Mouse (Mus musculus) embryonic fibroblast, embryonic 13.5 days (primary cell): Measurements from ENCODE around the gene Vapb. TPM values are rescaled to one million over a fixed set of nuclear protein-coding genes. Genes with fewer than 3 reads are reported as not detected.
"Not testable (repeated sequence)": the region's sequence is repeated elsewhere in the genome, so short reads cannot be mapped to it uniquely, and the experiment has no call there.

Source experiments
- H3K27ac ChIP-seq: 2 replicates; pipeline ENCODE4 v1.5.1; 2012; ENCODE audit warnings: low read length, control low read depth, inconsistent platforms; ENCODE audit not compliant: insufficient read depth
- H3K4me1 ChIP-seq: 2 replicates; pipeline ENCODE4 v1.6.1; 2011; ENCODE audit warnings: low read length; ENCODE audit not compliant: control insufficient read depth, insufficient read depth
- H3K4me3 ChIP-seq: 2 replicates; pipeline ENCODE4 v1.5.1; 2011; ENCODE audit warnings: mild to moderate bottlenecking, control low read depth, low read length; ENCODE audit not compliant: insufficient read depth
- CTCF ChIP-seq: IDR thresholded peaks from 2 replicates; pipeline ENCODE4 v1.5.1; 2011; ENCODE audit warnings: mild to moderate bottlenecking, control low read depth, low read length, moderate library complexity, borderline replicate concordance; ENCODE audit not compliant: insufficient read depth
- POLR2A ChIP-seq: IDR thresholded peaks from 2 replicates; pipeline ENCODE4 v1.6.1; 2011; ENCODE audit warnings: low read depth, mild to moderate bottlenecking, control low read depth, low read length, moderate library complexity
- polyA plus RNA-seq: library from polyadenylated mRNA; stranded (reverse); fragments of >200 nt; gene quantifications from 2 replicates; pipeline ENCODE4 v1.2.4, GENCODE M21; 2011; ENCODE audit warnings: low read depth; ENCODE audit not compliant: missing spikeins, insufficient read length

Gene Vapb
- polyA plus RNA-seq, 1 experiment: 85.8 TPM

DNA sequence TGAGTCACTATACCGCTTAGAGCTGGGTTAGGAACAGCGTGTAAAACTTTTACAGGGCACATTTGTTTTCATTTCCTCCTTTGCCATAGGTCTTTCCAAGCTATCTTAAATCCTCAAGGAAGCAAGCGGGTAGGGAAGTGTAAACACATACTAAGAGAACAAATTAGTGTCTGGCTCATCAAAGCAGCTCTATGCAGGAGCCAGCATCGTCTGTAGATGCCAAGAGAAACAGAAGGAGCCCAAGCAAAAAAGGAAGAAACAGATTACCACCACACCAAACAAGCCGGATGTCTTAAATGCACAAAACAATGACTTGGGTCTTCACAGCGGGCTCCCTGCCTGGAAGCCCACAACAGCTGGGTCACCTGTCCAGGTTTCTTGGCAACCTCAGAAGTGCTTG is 27.1 kb upstream of the Vapb start:
- Histone ChIP-seq H3K27ac (no peak overlapping the region), H3K4me3 (no peak overlapping the region), H3K4me1 (peaks cover 3% of the 10 kb centered on the region; the same call in 1 of the 2 replicates)
- TF ChIP-seq CTCF: no peak
- no peak for TF ChIP-seq POLR2A

DNA sequence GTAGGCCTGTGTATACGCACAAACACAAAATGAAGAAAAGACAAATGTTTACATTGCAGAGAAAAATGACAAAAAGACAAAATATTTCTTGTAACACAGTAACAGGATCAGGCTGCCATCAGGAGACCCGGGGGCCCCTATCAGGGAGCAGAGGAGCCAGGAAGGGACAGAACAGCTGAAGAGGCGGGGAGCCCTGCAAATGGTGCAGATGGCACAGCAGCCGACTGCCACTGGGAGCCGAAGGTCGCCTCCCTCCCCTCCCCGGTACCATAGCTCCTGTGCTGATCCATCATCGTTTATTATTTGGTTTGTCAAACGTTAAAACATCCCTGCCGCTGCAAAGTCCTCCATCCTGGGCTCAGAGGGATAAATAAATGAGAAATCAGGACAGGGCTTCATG is 24.7 kb upstream of the Vapb start:
- no peaks in the 10 kb centered on the region; the same call in 1 of the 2 replicates for H3K4me1 ChIP-seq
- no peak for TF ChIP-seq POLR2A
- no peak for TF ChIP-seq CTCF
- H3K4me3 ChIP-seq: no peak overlapping the region
- no peak overlapping the region for H3K27ac ChIP-seq

DNA sequence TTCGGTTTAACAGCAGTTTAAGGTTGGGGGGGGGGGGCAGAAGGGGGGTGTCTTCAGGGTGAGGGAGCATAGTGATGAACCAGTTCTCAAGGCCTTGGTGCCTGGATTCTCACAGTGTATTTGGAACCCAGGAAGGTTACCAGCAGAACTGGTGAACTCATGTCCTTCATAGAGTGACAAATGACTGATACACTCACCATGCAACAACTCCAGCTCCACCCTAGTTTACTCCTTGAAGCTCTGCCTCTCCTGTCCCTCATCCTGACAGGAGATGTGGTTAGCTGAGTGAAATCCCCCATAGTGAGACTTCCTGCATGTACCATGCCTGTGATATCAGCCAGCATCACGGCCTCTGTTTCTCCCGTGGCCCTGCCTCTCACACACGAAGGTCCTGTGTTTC is 24.1 kb upstream of the Vapb start:
- no peak overlapping the region for H3K4me3 ChIP-seq
- no peaks in the 10 kb centered on the region; the same call in 1 of the 2 replicates for H3K4me1 ChIP-seq
- no peak overlapping the region for H3K27ac ChIP-seq
- TF ChIP-seq CTCF: no peak
- no peak for TF ChIP-seq POLR2A

DNA sequence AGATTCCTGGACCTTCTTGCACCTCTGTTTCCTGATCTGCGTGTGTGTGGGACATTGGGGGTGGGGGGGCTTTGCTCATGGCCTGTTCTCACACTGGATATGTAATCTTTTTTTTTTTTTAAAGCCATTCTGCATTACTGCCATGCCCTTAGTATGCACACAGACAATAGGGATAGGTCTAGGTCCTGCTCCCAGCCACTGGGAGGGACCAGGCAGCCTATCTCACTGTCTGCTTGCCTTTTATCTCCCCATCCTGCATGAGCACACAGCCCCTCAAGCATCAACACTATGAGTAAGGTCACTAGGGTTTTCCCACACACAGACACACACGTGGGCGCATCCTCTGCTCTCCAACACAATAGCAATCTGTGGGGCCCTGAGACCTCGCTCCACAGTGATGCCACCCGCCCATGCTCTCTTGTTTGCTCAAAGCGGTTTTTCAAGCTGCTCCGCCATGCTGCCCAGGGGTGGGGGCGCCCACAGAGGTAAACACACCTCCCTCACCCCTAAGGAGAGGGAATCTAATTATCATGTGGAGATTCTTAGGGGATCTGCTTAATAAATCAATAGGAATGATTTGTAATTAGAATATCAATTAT is 22.6 kb upstream of the Vapb start:
- no peaks in the 10 kb centered on the region; the same call in 1 of the 2 replicates for H3K4me1 ChIP-seq
- TF ChIP-seq CTCF: no peak
- TF ChIP-seq POLR2A: no peak
- H3K27ac ChIP-seq: no peak overlapping the region
- H3K4me3 ChIP-seq: no peak overlapping the region

GRCm38 (mm10) chr2:173716966-173717365 is 20.3 kb upstream of the Vapb start:
- Histone ChIP-seq H3K4me1 (no peaks in the 10 kb centered on the region; the same call in 1 of the 2 replicates), H3K27ac (no peak overlapping the region), H3K4me3 (no peak overlapping the region)
- TF ChIP-seq CTCF (no peak), POLR2A (no peak)

- H3K4me3 ChIP-seq, H3K4me1 ChIP-seq, H3K27ac ChIP-seq: not testable (repeated sequence)
These were observed 18.2 kb upstream of the Vapb start, which contains the start of gene 1700010B08Rik for GRCm38 (mm10) chr2:173719115-173719514. 1700010B08Rik (plus strand) TSS chr2:173719415.

DNA sequence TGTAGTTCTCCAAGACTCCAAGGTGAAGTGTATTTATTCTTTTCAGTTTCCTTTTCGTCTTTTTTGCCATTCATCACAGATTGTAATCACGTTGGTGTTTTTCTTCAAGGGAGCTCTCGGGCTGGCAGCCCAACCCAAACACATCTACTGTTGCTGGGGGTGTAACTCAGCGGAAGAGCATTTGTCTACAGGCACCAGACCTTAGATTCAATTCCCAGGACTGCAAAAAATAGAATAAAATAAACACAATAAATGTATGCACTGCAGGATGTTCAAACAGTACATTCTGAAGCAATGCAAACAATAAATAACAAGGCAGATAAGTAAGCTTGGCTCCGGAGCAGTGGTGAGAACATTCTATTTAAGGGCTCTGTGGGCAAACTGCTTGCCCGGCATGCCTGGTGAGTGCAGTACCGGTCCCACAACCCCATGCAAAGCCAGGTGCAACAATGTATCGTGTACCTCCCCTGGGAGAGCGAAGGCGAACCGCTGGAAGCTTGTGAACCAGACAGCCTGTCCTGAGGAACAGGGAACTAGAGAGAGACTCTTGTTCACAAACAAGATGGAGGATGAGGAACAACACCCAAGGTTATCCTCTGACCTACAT is 15.0 kb upstream of the Vapb start:
- Histone ChIP-seq H3K4me1 (no peaks in the 10 kb centered on the region), H3K27ac (no peak overlapping the region), H3K4me3 (no peak overlapping the region)
- TF ChIP-seq CTCF: no peak
- TF ChIP-seq POLR2A: no peak

GRCm38 (mm10) chr2:173724382-173724781 is 12.9 kb upstream of the Vapb start:
- H3K4me3 ChIP-seq: no peak overlapping the region
- TF ChIP-seq CTCF: no peak
- TF ChIP-seq POLR2A: no peak
- no peaks in the 10 kb centered on the region for H3K4me1 ChIP-seq
- H3K27ac ChIP-seq: no peak overlapping the region

DNA sequence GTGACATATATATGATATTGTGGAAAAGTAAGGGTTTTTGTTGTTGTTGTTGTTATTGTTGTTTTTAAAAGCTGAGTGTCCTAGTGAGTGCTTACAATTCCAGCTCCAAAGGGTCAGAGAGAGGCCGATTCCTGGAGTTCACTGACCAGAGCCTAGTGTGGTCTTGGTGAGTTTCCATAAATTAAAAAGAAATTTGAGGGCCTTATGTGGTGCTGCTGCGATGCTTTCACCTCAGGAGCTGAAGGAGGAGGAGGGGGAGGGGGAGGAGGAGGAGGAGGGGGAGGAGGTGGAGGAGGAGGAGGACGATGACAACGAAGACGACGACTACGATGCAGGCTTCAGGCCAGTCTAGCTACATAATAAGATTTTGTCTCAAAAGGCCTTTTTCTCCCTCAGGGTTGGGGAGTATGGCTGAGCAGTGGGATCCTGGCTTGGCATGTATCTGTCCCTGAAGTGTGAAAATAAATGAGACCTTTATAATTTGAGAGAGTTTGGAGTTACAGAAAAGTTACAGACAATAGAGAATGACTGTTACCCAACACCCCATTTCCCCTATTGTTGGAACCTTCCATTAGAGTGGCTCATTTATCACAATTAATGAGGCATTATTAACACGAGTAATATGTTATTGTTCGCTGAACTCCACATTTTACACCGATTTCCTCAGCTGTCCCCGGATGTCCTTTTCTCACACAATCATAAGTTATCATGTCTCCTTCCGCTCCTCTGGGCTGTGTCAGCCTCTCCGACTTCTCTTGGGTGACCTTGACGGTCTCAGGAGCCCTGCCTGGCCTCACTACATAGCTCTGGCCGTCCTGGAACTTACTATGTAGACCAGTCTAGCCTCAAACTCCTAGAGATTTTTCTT is 12.1 kb upstream of the Vapb start:
- TF ChIP-seq CTCF (no peak), POLR2A (no peak)
- Histone ChIP-seq H3K27ac (no peak overlapping the region), H3K4me1 (peaks cover 7% of the 10 kb centered on the region; the same call in 1 of the 2 replicates), H3K4me3 (no peak overlapping the region)

DNA sequence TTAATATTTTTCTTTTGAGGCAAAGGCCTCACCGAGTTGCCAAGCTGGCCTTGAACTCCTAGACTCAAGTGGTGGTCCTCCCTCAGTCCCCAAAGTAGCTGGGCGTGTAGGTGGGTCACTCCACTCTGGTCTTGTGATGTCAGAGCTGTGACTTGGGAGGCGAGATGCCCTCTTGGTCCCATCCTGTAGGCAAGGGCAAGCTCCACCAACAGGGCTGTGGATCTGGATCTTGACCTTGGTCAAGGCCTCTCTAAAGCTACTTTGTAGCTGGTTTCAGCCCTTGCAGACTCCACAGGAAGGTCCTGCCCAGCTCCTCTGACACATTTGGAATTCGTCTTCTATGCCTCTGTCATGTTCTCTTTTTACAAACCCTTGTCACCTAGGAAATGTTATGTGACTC is 11.5 kb upstream of the Vapb start:
- TF ChIP-seq POLR2A (no peak), CTCF (no peak)
- H3K4me3 ChIP-seq: no peak overlapping the region
- H3K27ac ChIP-seq: no peak overlapping the region
- peaks cover 13% of the 10 kb centered on the region; the same call in 1 of the 2 replicates for H3K4me1 ChIP-seq
